Mouse (Mus musculus) bone marrow, adult 2 months (tissue): ENCODE results near the gene Dao.

Experiments
- CTCF ChIP-seq: fragments of 200-500 bp; IDR thresholded peaks from 2 replicates; pipeline ENCODE4 v1.5.1; 2011; ENCODE audit warnings: low read length, control low read depth; ENCODE audit not compliant: control insufficient read depth, insufficient read depth
- POLR2A ChIP-seq: fragments of 200-500 bp; IDR thresholded peaks from 2 replicates; pipeline ENCODE4 v1.6.1; 2011; ENCODE audit warnings: low read depth, mild to moderate bottlenecking, control low read depth, low read length, borderline replicate concordance; ENCODE audit not compliant: control insufficient read depth

- no peak for TF ChIP-seq CTCF
- no peak for TF ChIP-seq POLR2A
These were observed 38.5 kb upstream of the Dao start for GRCm38 (mm10) chr5:113964972-113965371.
